Comparison of ENCODE assay signal across 15 mouse cellular contexts in the genomic region with DNA sequence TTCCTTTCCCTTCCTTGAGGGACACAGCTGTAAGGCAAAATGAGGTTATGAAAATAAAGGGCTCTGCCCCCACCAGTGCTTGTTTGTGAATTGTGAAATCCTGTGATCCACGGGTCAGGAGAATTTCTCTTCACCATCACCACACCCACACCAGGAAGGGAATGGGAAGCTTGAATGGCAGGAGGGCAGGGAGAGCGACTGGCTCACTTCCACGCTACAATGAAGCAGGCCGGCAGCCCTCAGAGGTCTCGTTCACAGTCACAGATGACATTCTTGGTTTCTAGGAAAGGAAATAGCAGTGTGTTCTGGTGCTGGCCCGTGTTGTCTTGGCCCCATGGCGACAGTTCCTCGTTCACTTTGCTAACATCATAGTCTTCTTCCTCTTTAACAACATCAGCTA.
A peak's percentile ranks its signal among the peaks of the same experiment; 100 is the strongest.
DNase-seq lines count a peak whose midpoint lies in the region; ATAC-seq and TF ChIP-seq lines count a peak whose summit lies in the region.
"Had no signal": no experiment of that assay in that cellular context is flagged by ENCODE, and none has a peak within 500 bp of the region (broad histone marks: within the 10 kb centered on the region; RNA-seq: fewer than 3 reads in every experiment).

No protein-coding gene starts in this region.

- no peak for ATAC-seq in heart, postnatal 0 days (ENCODE audit: insufficient read depth, low read depth)
- peak; percentile 22 to 35; a peak in 2 of 4 replicates for ATAC-seq in hematopoietic stem cell, adult 5-6 weeks (replicated peaks in 1 of 2; ENCODE audit: insufficient read depth in 1 of 2, low FRiP score in 2 of 2, low TSS enrichment in 1 of 2, low read depth in 1 of 2, poor library complexity in 2 of 2, severe bottlenecking in 2 of 2)
- no peak for ATAC-seq in hindbrain, embryonic 14.5 days (ENCODE audit: low FRiP score)
- ATAC-seq: CD4-positive, CD25-positive, alpha-beta regulatory T cell, adult 4 months; forebrain, embryonic 13.5 days had no signal

- H3K4me1 ChIP-seq in heart, postnatal 0 days (ENCODE audit: control insufficient read depth, insufficient read depth): 0 out of 2 replicates have a peak, but pooled peaks cover 4% of the 10 kb centered on the region
- H3K4me1 ChIP-seq in heart, embryonic 10.5 days: peaks cover 3% of the 10 kb centered on the region; the same call in 1 of the 2 replicates
- H3K4me1 ChIP-seq in hindbrain, embryonic 14.5 days (replicated peaks; ENCODE audit: control insufficient read depth, insufficient read depth, low read length): no peaks in the 10 kb centered on the region; the same call in 1 of the 2 replicates
- H3K4me1 ChIP-seq: embryonic facial prominence, embryonic 13.5 days; forebrain, embryonic 13.5 days; limb, embryonic 13.5 days had no signal

- TF ChIP-seq CTCF in heart, postnatal 0 days (IDR thresholded peaks at IDR 0.05; ENCODE audit: low read depth): no peak

- no peak for TF ChIP-seq EP300 in heart, postnatal 0 days (IDR thresholded peaks at IDR 0.05; ENCODE audit: low read depth)

- no peaks in the 10 kb centered on the region for H3K9me3 ChIP-seq in heart, postnatal 0 days (replicated peaks; ENCODE audit: control insufficient read depth, low read length)
- H3K9me3 ChIP-seq in heart, embryonic 10.5 days: peaks cover 3% of the 10 kb centered on the region; the same call in 1 of the 2 replicates
- no peaks in the 10 kb centered on the region for H3K9me3 ChIP-seq in hindbrain, embryonic 14.5 days (ENCODE audit: control insufficient read depth, low read length)
- H3K9me3 ChIP-seq: embryonic facial prominence, embryonic 13.5 days; forebrain, embryonic 13.5 days; limb, embryonic 13.5 days had no signal

- H3K9ac ChIP-seq in heart, postnatal 0 days (replicated peaks; ENCODE audit: low read depth, low read length): no peak overlapping the region
- no peak overlapping the region for H3K9ac ChIP-seq in hindbrain, embryonic 14.5 days
- H3K9ac ChIP-seq: embryonic facial prominence, embryonic 13.5 days; forebrain, embryonic 13.5 days; limb, embryonic 13.5 days had no signal

- 0 out of 2 replicates have a peak overlapping the region, but pooled peaks have one; percentile 9 for H3K27ac ChIP-seq in heart, postnatal 0 days (ENCODE audit: low read depth)
- H3K27ac ChIP-seq in heart, embryonic 10.5 days: no peak overlapping the region
- no peak overlapping the region for H3K27ac ChIP-seq in hindbrain, embryonic 14.5 days
- H3K27ac ChIP-seq: embryonic facial prominence, embryonic 13.5 days; forebrain, embryonic 13.5 days; limb, embryonic 13.5 days had no signal

- H3K4me2 ChIP-seq in heart, postnatal 0 days (ENCODE audit: low read depth, low read length): no peak overlapping the region
- H3K4me2 ChIP-seq in hindbrain, embryonic 14.5 days (replicated peaks): no peak overlapping the region
- H3K4me2 ChIP-seq: embryonic facial prominence, embryonic 13.5 days; forebrain, embryonic 13.5 days; limb, embryonic 13.5 days; midbrain, embryonic 11.5 days had no signal

- no peak for DNase-seq in heart, postnatal 0 days (ENCODE audit: low spot score)
- DNase-seq in heart, embryonic 10.5 days (ENCODE audit: low spot score): no peak
- peak; percentile 59 for DNase-seq in NIH3T3 (ENCODE audit: low read depth)
- peak; percentile 60 for DNase-seq in lung, postnatal 25 days (ENCODE audit: low spot score)
- no peak for DNase-seq in ovary, postnatal 36 days (ENCODE audit: low spot score)
- DNase-seq in hindbrain, embryonic 14.5 days (ENCODE audit: low spot score): no peak
- DNase-seq in left cerebral cortex, adult 18-20 months (ENCODE audit: low spot score in 2 of 2): no peak
- DNase-seq: cerebellum, postnatal 25 days; heart, postnatal 10 days had no signal

- H3K27me3 ChIP-seq in heart, postnatal 0 days (ENCODE audit: control insufficient read depth, insufficient read depth, low read length): no peaks in the 10 kb centered on the region
- no peaks in the 10 kb centered on the region for H3K27me3 ChIP-seq in heart, embryonic 10.5 days (ENCODE audit: insufficient read depth, poor library complexity, severe bottlenecking)
- no peaks in the 10 kb centered on the region for H3K27me3 ChIP-seq in hindbrain, embryonic 14.5 days (ENCODE audit: control insufficient read depth, insufficient read depth, low read length)
- H3K27me3 ChIP-seq: embryonic facial prominence, embryonic 13.5 days; forebrain, embryonic 13.5 days; limb, embryonic 13.5 days had no signal

- WGBS in heart, postnatal 0 days: 61% methylated on average over 8 of the region's 8 CpGs
- WGBS in heart, embryonic 10.5 days: 71% methylated on average over 8 of the region's 8 CpGs
- 79% methylated on average over 8 of the region's 8 CpGs for WGBS in hindbrain, embryonic 14.5 days

- no peak overlapping the region for H3K4me3 ChIP-seq in heart, postnatal 0 days (ENCODE audit: low read depth, low read length)
- no peak overlapping the region for H3K4me3 ChIP-seq in heart, embryonic 10.5 days
- no peak overlapping the region for H3K4me3 ChIP-seq in hindbrain, embryonic 14.5 days (replicated peaks; ENCODE audit: low read length)
- H3K4me3 ChIP-seq: embryonic facial prominence, embryonic 13.5 days; forebrain, embryonic 13.5 days; limb, embryonic 13.5 days had no signal

- H3K36me3 ChIP-seq in heart, postnatal 0 days (replicated peaks; ENCODE audit: control insufficient read depth, insufficient read depth, low read length): no peaks in the 10 kb centered on the region
- no peaks in the 10 kb centered on the region for H3K36me3 ChIP-seq in heart, embryonic 10.5 days
- no peaks in the 10 kb centered on the region for H3K36me3 ChIP-seq in hindbrain, embryonic 14.5 days (replicated peaks; ENCODE audit: control insufficient read depth, insufficient read depth)
- H3K36me3 ChIP-seq: embryonic facial prominence, embryonic 13.5 days; limb, embryonic 13.5 days had no signal

Comparison
In these comparisons a context has a peak if more than half of its experiments do, and no peak if none do; other contexts are left out.
1. ATAC-seq: peak in hematopoietic stem cell, adult 5-6 weeks (2 of 2); none in heart, postnatal 0 days (single experiment) and hindbrain, embryonic 14.5 days (single experiment).
2. DNase-seq: peak in NIH3T3 (single experiment) and lung, postnatal 25 days (single experiment); none in heart, postnatal 0 days (single experiment), heart, embryonic 10.5 days (single experiment), ovary, postnatal 36 days (single experiment), hindbrain, embryonic 14.5 days (single experiment) and left cerebral cortex, adult 18-20 months (0 of 2).